Mouse (Mus musculus) spleen, adult 2 months (tissue): ENCODE results near the gene Slc27a1.

Experiments
- CTCF ChIP-seq: fragments of 200-500 bp; IDR thresholded peaks from 2 replicates; pipeline ENCODE4 v1.5.1; 2011; ENCODE audit warnings: mild to moderate bottlenecking, inconsistent platforms; ENCODE audit not compliant: insufficient read depth, insufficient read length, insufficient replicate concordance; ENCODE audit errors: extremely low read depth
- POLR2A ChIP-seq: fragments of 200-500 bp; IDR thresholded peaks from 2 replicates; pipeline ENCODE4 v1.6.1; 2011; ENCODE audit warnings: low read depth, low read length, inconsistent platforms

GRCm38 (mm10) chr8:71628396-71629095, 59.9 kb downstream of the Slc27a1 start:
- TF ChIP-seq CTCF (no peak), POLR2A (no peak)
